Mouse (Mus musculus) c-Kit-positive CD71-negative TER-119-negative erythroid progenitor cells, embryonic 14.5 days (primary cell): ENCODE measurements around the gene Gm4846.
"Not testable (repeated sequence)": the region's sequence is repeated elsewhere in the genome, so short reads cannot be mapped to it uniquely, and the experiment has no call there.

Source experiments
- DNase-seq: peaks from one replicate; pipeline ENCODE4 v3.0.0-alpha.2; 2013; ENCODE audit warnings: low read depth

The Gm4846 gene

DNA sequence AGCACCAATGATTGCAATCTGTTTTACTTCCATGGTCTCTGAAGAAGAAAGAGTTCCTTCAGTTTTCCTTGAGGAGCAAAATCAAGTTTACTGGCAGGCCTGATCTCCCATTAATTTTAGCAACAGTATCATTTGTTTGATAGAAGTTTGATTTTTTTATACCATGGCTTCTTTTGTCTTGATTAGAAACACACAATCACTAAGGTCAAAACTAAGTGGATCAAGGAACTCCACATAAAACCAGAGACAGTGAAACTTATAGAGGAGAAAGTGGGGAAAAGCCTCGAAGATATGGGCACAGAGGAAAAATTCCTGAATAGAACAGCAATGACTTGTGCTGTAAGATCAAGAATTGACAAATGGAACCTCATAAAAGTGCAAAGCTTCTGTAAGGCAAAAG lies at the start of gene Gm4846:
Gene Gm4846, minus strand, starts transcription at position 101 of the 400 bp plus-strand sequence.
- not testable (repeated sequence) for DNase-seq

DNA sequence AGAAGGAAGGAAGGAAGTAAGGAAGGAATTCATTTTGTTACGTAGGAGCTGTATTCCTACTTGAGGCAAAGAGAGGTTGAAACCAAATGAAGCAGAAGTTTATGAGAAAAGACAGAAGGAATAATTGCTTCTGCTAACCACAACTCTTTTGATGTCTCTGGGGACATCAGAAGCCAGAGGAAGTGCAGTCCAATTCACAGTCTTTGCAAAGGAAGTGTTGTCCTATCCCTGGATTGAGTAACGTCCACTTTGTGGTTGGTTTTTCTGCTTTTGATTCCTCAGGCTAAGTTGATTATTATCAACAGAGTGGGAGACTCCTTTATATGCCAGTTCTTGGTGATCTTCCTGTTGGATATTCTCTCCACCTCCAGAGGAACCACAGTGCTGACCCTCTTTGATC lies 34.1 kb upstream of the Gm4846 start:
- DNase-seq = not testable (repeated sequence)

- not testable (repeated sequence) for DNase-seq
These were observed 27.3 kb upstream of the Gm4846 start for GRCm38 (mm10) chr1:166524709-166525108.

- DNase-seq = not testable (repeated sequence)
These were observed 22.2 kb upstream of the Gm4846 start for GRCm38 (mm10) chr1:166519626-166520025.

- no peak for DNase-seq
These were observed 19.2 kb upstream of the Gm4846 start for GRCm38 (mm10) chr1:166516556-166516955.

GRCm38 (mm10) chr1:166504206-166504605 lies 6.8 kb upstream of the Gm4846 start:
- DNase-seq = not testable (repeated sequence)

DNA sequence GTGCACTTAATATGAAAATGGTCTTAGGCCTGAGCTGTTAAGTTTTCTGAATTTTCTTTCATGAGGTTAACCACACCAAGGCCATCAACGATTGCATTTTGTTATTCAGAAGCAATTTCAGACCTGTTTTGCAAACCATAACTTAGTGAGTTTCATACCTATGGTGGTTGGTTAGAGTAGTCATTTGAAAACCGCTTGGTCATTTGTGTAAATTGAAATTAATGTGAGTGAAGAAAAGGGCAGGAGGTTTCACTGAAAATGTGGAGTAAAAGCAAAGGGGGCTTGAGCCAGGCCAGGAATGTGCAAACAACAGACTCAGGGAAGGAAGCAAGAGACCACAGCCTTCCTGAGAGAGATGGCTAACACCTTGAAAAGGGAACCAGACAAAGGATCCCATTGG lies 17.9 kb downstream of the Gm4846 start:
- DNase-seq = no peak

DNA sequence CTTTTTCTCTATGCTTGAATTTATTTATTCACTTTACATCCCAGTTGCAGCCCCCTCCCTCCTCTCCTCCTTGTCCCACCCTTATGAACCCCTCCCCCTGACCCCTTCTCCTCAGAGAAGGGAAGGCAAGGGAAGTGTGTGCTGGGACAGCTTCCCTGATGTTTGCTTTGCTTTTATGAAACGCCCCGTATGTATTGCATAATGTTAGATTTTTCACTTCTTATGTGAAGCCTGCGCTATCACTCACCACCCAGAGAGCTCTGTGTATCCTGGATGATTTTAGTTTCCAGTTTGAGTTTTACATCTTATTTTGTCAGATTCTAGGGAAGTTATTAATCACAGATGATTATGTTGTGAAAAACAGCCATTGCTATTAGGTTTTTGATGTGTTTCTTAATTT lies 30.2 kb downstream of the Gm4846 start:
- DNase-seq = no peak

- DNase-seq = no peak
These were observed 34.8 kb downstream of the Gm4846 start for GRCm38 (mm10) chr1:166462544-166462943.

GRCm38 (mm10) chr1:166441992-166442391 lies 55.4 kb downstream of the Gm4846 start:
- DNase-seq = no peak

DNA sequence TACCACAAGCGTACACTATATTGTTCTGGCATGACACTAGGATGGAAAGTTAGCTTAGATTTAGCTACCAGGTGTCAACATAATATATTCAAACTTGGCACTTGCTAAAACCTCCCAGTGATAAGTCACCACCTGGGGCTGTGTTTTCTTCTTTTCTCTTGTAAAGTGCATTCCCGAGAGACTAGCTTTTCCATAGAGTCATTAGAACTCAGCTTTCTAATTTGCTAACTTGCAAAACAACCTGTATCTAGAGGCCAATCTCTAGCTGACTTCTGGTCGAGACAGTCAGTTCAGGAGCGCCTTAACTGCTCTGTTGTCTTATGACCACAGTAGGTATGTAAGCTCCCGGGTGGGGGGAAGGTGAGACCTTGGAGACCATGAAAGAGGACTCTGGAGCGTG lies 58.0 kb downstream of the Gm4846 start:
- DNase-seq = no peak
